Mouse (Mus musculus) MEL (cell line): ENCODE data around the gene Nfe2.

ENCODE experiments used
- BHLHE40 ChIP-seq: IDR thresholded peaks from 2 replicates; pipeline ENCODE4 v1.6.1; 2012; ENCODE audit warnings: low read depth, mild to moderate bottlenecking, inconsistent platforms, low read length, improper control_type of control experiment, borderline replicate concordance
- CTCF ChIP-seq, 3 experiments: IDR thresholded peaks in 2 of 3; conservative IDR thresholded peaks in 1 of 3; 2 replicates each; pipeline ENCODE4 v1.5.1; 2011 to 2012; ENCODE audit warnings: low read length in 3 of 3, low read depth in 2 of 3, mild to moderate bottlenecking in 2 of 3, improper control_type of control experiment in 1 of 3, inconsistent platforms in 1 of 3, mixed read lengths in 1 of 3, moderate library complexity in 1 of 3; ENCODE audit not compliant: control insufficient read depth in 1 of 3, insufficient read depth in 1 of 3, poor library complexity in 1 of 3, severe bottlenecking in 1 of 3
- KAT2A ChIP-seq: conservative IDR thresholded peaks from 2 replicates; pipeline ENCODE4 v1.6.1; 2012; ENCODE audit warnings: low read depth, low read length, improper control_type of control experiment, inconsistent platforms

GRCm38 (mm10) chr15:103297313-103297712 is 39.1 kb upstream of the Nfe2 start:
- TF ChIP-seq CTCF (IDR thresholded peaks at IDR 0.05 in 2 of 3, conservative IDR thresholded peaks at IDR 0.05 in 1 of 3; ENCODE audit: control insufficient read depth in 1 of 3, insufficient read depth in 1 of 3, low read depth in 2 of 3, low read length in 3 of 3, poor library complexity in 1 of 3, severe bottlenecking in 1 of 3) (no peak), BHLHE40 (no peak), KAT2A (no peak)
